Mouse (Mus musculus): ENCODE results near the gene Cited4. TPM values are rescaled to one million over a fixed set of nuclear protein-coding genes. Genes with fewer than 3 reads are reported as not detected.

The Cited4 gene
- total RNA-seq, 1 experiment from 2014 or later: 80.0 TPM

DNA sequence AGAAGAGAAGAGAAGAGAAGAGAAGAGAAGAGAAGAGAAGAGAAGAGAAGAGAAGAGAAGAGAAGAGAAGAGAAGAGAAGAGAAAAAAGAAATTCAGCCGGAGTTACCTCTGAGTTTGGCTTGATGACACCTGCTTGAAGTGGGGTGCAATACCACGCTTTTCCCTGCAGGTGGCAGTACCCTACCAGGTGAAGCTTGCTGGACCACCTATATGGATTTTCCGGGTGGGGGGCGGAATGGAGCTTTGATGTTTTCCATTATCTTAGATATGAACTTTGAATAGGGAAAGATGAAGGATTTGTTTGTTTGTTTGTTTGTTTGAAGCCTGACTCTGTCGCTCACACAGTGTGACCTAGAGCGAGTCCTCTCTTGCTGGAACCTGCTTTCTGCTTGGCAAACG is 14.6 kb downstream of the Cited4 start:
- DNase-seq: peak; percentile 17

DNA sequence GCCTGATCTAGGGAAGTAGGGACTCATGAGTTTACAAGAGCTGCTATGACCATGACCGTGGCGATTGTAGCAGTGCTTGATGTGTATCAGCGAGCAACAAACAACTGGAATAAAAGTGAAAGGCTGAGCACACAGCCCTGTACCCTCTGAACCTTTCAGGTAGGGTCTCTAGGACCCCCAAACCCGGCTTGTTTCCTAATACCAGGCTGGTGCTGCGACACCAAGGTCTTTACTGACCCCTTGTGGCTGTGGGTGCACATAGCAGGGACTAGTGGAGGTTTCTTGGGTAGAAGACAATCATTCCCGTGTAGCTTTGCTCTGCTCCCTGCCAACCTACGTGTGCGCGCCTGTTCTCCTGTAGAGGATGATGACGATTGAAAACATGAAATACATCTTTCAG is 15.8 kb downstream of the Cited4 start:
- DNase-seq: peak; percentile 62

DNA sequence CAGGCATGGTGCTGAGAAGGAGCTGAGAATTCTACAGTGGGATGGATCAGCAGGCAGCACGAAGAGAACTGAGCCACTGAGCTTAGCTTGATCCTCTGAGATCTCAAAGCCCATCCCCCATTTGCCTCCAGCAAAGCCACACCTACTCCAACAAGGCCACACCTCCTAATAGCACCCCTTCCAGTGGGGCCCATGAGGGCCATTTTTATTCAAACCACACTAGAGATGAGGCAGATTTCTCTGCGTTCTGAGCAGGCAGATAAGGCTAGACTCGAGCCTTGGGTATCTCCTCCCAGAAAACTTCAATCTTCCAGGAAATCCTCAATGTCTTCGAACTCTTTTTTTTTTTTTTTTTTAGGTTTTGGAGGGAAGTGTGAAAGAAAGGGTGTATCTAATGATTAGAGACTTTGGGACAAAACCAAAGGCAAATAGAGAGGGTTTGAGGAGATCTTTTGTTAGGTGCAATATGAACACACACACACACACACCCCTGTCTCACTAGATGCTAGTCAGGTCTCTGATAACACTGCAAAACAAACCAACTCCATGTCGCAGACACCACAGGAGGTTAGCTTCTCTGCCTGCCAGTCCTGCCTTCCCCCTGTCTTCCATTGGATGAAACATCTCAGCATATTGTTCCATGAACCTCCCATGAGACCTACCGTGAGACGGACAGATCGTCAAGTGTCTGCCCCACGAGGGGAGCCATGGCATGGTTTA is 17.1 kb downstream of the Cited4 start:
- no peak for DNase-seq

DNA sequence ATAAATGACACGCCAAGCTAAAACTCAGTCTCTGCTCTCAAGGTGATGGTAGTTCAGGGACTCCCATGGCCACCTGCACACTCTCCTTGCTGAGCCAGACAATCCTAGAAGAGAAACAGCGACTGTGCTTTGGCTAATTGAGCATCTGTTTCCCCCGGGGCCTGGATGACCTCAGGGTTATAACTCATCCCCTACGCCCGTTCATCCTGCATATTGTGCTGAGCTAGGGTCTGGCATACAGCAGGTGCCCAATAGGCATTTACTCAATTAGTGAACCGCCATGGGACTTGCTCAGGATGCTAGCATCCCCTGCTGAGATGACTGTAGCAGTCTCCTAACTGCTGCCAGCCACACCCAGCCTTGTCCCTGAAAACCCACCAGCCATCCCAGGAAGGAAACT is 20.9 kb downstream of the Cited4 start:
- no peak for DNase-seq

DNA sequence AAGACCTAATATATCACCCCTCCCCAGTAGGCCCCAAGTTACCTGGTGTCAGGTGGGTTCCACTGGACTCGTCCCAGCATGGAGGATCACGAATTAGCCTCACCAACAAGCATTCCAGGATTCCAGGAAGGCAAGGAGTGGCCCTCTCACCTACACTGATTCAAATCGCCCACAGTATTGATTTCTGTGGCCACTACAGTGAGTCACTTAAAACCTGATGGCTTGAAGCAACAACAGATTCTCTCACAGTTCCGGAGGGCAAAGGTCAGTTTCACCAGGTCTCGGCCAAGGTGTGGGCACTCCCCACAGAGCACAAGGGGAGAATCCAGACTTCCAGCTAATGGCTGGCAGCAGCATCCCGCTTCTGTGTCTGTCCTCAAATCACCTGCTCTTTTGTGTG is 22.9 kb downstream of the Cited4 start:
- DNase-seq: no peak

DNA sequence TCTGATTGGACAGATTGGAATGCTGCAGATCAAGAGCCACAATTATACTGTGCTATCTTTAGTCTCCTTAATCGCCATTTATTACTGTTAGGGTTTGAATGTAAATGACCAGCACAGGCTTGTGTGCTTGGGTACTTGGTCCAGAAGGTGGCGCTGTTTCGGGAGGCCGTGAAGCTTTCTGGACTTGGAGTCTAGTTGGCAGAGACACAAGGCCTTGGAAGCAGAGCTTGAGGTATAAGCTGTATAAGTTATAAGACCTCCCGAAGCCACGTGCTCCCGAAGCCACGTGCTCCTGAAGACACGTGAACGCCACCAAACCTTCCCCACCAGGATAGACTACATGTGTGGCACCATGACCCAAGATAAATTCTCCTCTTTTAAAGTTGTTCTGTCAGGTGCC is 26.3 kb downstream of the Cited4 start:
- DNase-seq: peak; percentile 76

DNA sequence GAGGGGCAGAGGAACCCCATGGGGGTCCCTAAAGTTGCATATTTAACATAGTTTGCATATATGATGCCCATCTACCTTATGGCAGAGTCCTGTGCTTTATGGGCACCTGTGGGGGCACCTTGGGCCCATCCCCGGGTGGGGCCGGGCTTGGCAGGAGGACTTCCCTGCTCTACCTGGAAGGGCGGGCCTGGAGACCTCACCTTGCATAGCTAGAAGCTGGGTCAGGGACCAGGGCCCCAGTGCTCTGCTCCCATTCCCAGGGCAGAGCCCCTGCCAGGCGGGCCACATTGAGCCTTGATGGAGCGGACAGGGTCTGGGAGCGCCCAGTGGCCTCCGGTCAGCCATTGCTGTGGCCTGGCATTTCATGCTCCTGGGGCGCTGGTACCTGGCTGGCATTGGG is 31.0 kb downstream of the Cited4 start:
- DNase-seq: no peak

DNA sequence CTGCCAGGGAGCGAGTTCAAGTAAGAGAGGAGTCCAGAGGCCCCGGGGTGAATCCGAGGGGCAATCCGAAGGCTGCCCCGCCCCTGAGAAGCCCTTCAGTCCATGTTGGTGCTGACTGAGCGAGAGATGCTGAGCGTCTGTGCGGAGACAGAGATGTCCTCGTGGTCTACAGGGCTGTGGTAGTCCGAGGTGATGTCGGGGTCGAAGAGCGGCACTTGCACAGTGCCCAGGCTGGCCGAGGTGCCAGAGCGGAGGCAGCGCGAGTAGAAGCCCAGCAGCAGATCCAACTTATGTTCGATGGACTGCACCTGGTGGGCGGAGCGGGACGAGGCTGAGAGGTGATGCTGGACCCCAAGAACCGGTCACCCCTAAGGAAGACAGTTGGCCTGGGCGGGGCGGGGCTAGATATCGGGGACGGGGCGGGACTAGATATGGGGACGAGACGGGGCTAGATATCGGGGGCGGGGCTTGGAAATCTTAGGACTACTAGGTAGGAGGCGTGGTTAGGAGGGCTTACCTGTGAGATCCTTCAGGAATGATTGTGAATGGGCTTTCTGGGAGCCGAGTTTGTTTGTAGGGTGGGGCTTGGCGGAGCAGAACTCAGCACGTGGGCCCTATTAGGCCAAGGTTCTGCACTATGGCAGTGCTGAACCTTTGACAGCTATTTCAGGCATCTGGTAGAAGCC is 31.6 kb downstream of the Cited4 start:
- DNase-seq: no peak

DNA sequence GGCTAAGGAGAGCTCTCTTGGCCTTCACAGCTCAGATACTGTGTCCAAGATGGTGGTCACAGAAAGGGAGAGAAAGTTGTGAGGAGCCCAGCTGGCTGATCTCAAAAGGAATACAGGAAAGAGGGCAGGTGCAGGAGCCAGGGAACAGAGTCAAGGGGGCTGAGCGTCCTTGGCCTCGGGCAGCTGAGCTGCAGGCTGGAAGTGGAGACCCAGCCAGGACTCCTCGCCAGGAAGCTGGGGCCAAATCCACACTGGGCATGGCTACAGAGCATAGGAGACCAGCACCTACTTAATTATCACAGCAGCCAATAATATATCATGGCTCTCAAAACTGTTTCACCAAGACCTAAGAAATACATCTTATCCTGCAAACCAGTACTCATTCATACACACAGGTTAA is 34.8 kb downstream of the Cited4 start:
- no peak for DNase-seq

DNA sequence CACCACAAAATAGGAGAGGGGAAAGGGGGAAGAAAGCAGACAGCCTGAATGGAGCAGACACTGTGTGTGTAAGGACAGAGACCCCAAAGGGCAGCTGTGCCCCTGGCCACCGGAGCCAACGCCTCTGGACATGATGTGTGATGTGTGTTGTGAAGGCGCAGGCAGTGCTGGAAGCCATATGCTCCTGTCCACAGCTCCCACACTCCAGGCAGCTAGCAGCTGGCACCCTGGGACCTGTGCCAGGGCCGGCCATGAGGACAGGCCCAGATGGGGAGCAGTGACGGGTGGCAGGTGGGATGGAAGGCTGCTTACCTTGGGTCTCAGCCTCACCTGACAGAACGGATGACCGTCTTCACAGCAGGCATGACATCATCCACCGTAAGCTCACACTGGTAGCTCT is 35.7 kb downstream of the Cited4 start:
- peak; percentile 19 for DNase-seq

DNA sequence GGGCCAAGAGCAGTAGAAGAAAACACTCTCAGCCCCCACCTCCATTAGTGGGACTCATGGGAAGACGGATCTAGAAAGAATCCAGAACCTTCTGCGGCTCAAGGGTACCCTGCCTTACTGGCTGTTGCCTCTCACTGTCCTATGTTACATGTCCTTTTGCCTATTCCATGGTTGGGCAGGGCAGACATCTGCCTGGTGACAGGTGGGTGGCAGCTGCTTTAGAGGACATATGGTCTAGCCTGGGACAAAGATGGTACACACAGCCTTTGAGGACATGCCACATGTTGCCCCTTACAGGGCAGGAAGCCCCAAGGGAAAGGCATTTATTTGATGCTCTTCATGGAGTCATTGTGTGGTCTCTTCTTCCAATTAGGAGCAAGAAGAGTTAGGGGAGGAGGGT is 36.1 kb downstream of the Cited4 start:
- DNase-seq: no peak

DNA sequence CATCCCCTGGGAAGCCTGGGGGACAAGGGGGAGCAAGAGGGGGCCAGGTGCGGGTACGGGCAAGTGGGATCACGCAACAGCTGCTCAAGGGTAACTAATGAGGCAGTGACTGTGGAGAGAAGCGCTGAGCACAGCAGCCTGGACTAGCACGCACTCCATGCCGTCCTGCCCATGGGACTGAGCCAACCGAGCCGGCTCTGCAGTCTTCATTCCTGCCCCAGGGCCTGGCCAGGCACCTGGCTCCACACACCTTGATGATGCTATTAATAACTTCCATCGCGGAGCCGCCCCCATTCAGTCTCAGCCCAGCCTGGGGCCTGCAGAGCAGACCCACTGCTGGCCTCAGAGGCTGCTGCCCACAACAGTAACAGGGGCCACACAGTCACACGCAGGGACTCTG is 45.9 kb downstream of the Cited4 start:
- DNase-seq: no peak

DNA sequence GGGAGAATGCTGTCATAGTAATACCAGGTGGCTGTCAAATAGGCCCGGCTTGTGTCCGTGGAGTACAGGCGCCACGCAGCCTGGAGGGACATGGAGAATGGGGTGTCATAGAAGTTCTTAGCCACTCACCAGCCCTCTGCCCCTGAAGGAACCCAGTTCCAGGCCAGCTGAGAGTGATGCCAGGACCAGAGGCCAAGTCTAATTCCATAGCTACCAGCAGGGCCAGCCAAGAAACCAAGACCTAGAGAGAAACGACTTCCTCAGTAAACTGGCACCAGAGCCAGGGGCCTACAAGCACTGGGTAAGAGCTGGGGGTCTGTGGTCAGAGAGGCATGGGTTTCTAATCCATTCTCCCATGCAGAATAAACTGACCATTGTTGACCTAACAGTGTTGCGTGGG is 46.6 kb downstream of the Cited4 start:
- no peak for DNase-seq

DNA sequence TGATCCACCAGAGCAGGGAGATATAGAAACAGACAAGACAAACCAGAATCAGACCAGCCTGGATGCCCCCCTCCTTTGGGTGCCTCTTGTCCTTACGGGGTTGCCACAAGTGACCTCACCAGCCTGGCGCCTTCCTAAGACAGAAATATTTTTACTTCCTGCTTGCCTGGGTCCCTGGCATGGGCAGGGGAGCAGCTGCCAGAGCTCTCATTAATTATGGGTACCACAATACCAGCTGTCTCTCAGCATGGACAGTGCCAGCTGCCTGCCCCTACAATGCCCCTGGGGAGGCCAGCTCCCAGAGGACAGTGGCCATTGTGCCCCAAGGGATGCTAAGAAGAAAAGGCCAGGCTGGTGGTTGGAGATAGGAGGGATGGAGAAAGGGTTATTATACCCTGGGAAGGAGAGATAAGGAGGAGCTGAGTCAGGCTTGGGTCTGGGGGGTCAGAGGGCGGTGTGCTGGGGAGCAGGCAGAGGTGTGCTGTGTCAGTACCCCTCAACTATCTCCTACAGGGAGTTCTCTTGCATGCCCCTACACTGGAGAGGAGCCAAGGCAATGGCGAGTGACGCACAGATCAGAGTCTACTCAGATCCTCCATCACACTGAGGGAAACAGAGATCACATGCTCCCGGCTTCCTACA is 47.6 kb downstream of the Cited4 start:
- no peak for DNase-seq

DNA sequence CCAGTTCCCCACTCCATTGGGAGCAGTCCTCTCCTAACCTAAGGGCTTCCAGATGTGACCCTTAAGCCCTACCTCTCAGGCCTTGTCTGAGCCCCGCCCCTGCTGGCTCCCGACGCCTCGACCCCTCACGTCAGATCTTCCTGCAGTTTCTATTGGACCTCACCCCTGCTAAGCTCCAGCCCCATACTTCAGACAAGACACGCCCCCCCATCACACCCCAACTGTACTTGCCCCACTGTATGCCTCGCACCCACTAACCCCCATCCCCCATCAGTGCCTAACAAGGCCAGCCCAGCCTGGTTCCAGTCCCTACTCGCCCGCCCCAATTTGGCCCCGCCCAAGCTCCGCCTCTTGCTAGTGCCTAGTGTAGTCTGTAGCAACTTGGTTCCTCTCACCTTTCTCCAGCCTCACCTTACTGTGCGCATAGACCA is 49.8 kb downstream of the Cited4 start:
- peak; percentile 78 for DNase-seq

DNA sequence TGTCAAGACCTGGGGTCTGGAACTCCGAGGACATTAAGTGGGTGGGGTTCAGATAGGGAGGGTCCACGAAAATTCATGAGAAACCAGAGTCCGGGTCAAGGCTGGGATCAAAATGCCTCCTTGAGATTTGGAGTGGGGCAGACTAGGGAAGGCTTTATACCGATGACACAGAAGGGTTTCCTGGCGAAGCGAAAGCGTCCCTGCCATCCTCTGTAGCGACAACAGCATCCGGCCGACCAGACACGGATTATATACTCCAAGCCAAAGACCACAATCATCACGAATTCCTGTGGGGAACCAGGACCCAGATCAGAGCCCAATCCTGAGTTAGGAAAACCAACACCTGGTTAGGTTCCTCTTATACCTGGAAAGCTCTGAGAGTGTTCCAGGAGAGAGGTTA is 50.4 kb downstream of the Cited4 start:
- DNase-seq: no peak

Other genes with a start within 250 kb of the Cited4 start
- gene Slfnl1, start 134.3 kb upstream of the Cited4 start, total RNA-seq (2021): 0.39 TPM in 1 of 2 replicates, not detected in the other
- gene Ctps, start 96.3 kb upstream of the Cited4 start, total RNA-seq (2021): 30.5 and 41.3 TPM in 2 replicates
- gene Gm8439, start 77.8 kb upstream of the Cited4 start, total RNA-seq (2021): not detected in 2 replicates
- 1.5 and 2.0 TPM in 2 replicates for gene Kcnq4, start 82.0 kb downstream of the Cited4 start, total RNA-seq (2021)
- 62.8 and 68.9 TPM in 2 replicates for gene Nfyc, start 165.0 kb downstream of the Cited4 start, total RNA-seq (2021)
- gene Rims3, start 188.2 kb downstream of the Cited4 start, total RNA-seq (2021): 6.4 and 11.1 TPM in 2 replicates

Measured in adrenal gland, postnatal 25 days (tissue).